Mouse (Mus musculus) liver, postnatal 0 days (tissue): Measurements from ENCODE around the gene Ccl22.

Experiments
- CTCF ChIP-seq: sonication (generic); IDR thresholded peaks from 2 replicates; pipeline ENCODE4 v1.5.1; 2016; ENCODE audit warnings: antibody characterized with exemption, low read depth
- EP300 ChIP-seq: IDR thresholded peaks from 2 replicates; pipeline ENCODE4 v1.6.1; 2016; ENCODE audit warnings: antibody characterized with exemption, low read depth, mild to moderate bottlenecking

GRCm38 (mm10) chr8:94778895-94779533 lies 33.6 kb downstream of the Ccl22 start:
- TF ChIP-seq CTCF = no peak
- TF ChIP-seq EP300 = no peak
